In the genomic region with DNA sequence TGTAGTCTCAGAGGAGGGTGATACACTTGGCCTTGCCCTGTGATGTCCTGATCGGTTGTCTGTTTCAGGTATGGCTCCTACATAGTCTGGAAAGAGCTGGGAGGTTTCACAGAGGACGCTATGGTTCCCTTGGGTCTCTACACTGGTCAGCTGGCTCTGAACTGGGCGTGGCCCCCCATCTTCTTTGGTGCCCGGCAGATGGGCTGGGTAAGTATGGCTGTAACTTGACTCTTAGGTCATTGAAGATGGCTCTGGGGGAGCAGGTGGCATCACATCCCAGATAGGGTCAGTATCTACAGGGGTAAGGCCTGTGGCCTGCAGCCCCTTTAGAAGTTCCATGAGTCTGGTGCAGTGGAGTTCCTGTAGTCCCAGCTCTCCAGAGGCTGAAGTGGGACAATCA, we compare ENCODE assay signal across 23 mouse cellular contexts. TPM values are rescaled to one million over a fixed set of nuclear protein-coding genes. Genes with fewer than 3 reads are reported as not detected.
DNase-seq lines count a peak whose midpoint lies in the region; ATAC-seq lines count a peak whose summit lies in the region.
"Had no signal": no experiment of that assay in that cellular context is flagged by ENCODE, and none has a peak within 500 bp of the region (broad histone marks: within the 10 kb centered on the region; RNA-seq: fewer than 3 reads in every experiment).

No protein-coding gene starts in this region.

- no peak overlapping the region for H3K4me3 ChIP-seq in kidney, embryonic 14.5 days (ENCODE audit: low read length)
- H3K4me3 ChIP-seq in midbrain, embryonic 13.5 days (replicated peaks) = no peak overlapping the region
- no peak overlapping the region for H3K4me3 ChIP-seq in midbrain, embryonic 16.5 days (ENCODE audit: low read depth, low read length)
- no peak overlapping the region for H3K4me3 ChIP-seq in brown adipose tissue, adult 24 weeks (ENCODE audit: insufficient read depth, low read depth, low read length)
- H3K4me3 ChIP-seq: embryonic facial prominence, embryonic 12.5 days; embryonic facial prominence, embryonic 15.5 days; heart, embryonic 12.5 days; heart, embryonic 15.5 days; hindbrain, embryonic 10.5 days; hindbrain, embryonic 13.5 days had no signal

- DNase-seq in kidney, adult 8-10 months = no peak
- DNase-seq in heart, adult 11 months = no peak
- DNase-seq: cerebellum, adult 11 months; cerebellum, adult 2 months; cerebellum, adult 9-11 months; cerebellum, postnatal 25 days; forebrain, postnatal 0 days; gastrocnemius, postnatal 10 days; gastrocnemius, postnatal 36 days; heart, postnatal 10 days; heart, postnatal 36 days had no signal

- H3K9ac ChIP-seq in kidney, embryonic 14.5 days (ENCODE audit: low read depth, low read length) = no peak overlapping the region
- H3K9ac ChIP-seq in midbrain, embryonic 13.5 days (replicated peaks) = no peak overlapping the region
- H3K9ac ChIP-seq in midbrain, embryonic 16.5 days (ENCODE audit: low read depth, low read length) = no peak overlapping the region
- H3K9ac ChIP-seq: embryonic facial prominence, embryonic 12.5 days; embryonic facial prominence, embryonic 15.5 days; forebrain, postnatal 0 days; heart, embryonic 12.5 days; heart, embryonic 15.5 days; hindbrain, embryonic 13.5 days had no signal

- H3K4me1 ChIP-seq in kidney, embryonic 14.5 days (ENCODE audit: control insufficient read depth, insufficient read depth, low read length) = no peaks in the 10 kb centered on the region
- no peaks in the 10 kb centered on the region for H3K4me1 ChIP-seq in midbrain, embryonic 13.5 days (replicated peaks)
- no peaks in the 10 kb centered on the region for H3K4me1 ChIP-seq in midbrain, embryonic 16.5 days (ENCODE audit: control insufficient read depth, insufficient read depth, low read length)
- H3K4me1 ChIP-seq in brown adipose tissue, adult 24 weeks (ENCODE audit: control insufficient read depth, insufficient read depth, insufficient read length, low read length) = peaks cover 15% of the 10 kb centered on the region
- H3K4me1 ChIP-seq: embryonic facial prominence, embryonic 12.5 days; embryonic facial prominence, embryonic 15.5 days; hindbrain, embryonic 10.5 days; hindbrain, embryonic 13.5 days had no signal

- WGBS in kidney, embryonic 14.5 days = 71% methylated on average over 4 of the region's 4 CpGs
- WGBS in midbrain, embryonic 13.5 days = 89% methylated on average over 4 of the region's 4 CpGs
- WGBS in midbrain, embryonic 16.5 days = 94% methylated on average over 4 of the region's 4 CpGs

- no peak overlapping the region for H3K27ac ChIP-seq in kidney, embryonic 14.5 days (ENCODE audit: low read depth, low read length)
- no peak overlapping the region for H3K27ac ChIP-seq in midbrain, embryonic 13.5 days
- H3K27ac ChIP-seq in midbrain, embryonic 16.5 days (ENCODE audit: low read length) = no peak overlapping the region
- H3K27ac ChIP-seq in brown adipose tissue, adult 24 weeks (replicated peaks; ENCODE audit: low read depth, low read length) = peak overlapping the region; percentile 52
- H3K27ac ChIP-seq: embryonic facial prominence, embryonic 12.5 days; embryonic facial prominence, embryonic 15.5 days; heart, embryonic 15.5 days; hindbrain, embryonic 10.5 days; hindbrain, embryonic 13.5 days had no signal

- no peaks in the 10 kb centered on the region for H3K27me3 ChIP-seq in kidney, embryonic 14.5 days (ENCODE audit: control insufficient read depth, insufficient read depth, low read length)
- H3K27me3 ChIP-seq in midbrain, embryonic 13.5 days = no peaks in the 10 kb centered on the region
- H3K27me3 ChIP-seq in midbrain, embryonic 16.5 days (ENCODE audit: control insufficient read depth, insufficient read depth, low read depth, low read length) = no peaks in the 10 kb centered on the region
- H3K27me3 ChIP-seq: embryonic facial prominence, embryonic 12.5 days; embryonic facial prominence, embryonic 15.5 days; heart, embryonic 12.5 days; heart, embryonic 15.5 days; hindbrain, embryonic 13.5 days; Patski had no signal

- H3K4me2 ChIP-seq in kidney, embryonic 14.5 days (replicated peaks; ENCODE audit: low read depth, low read length) = no peak overlapping the region
- H3K4me2 ChIP-seq in midbrain, embryonic 13.5 days (replicated peaks) = no peak overlapping the region
- H3K4me2 ChIP-seq in midbrain, embryonic 16.5 days (ENCODE audit: low read length) = no peak overlapping the region
- H3K4me2 ChIP-seq: embryonic facial prominence, embryonic 12.5 days; embryonic facial prominence, embryonic 15.5 days; heart, embryonic 12.5 days; heart, embryonic 15.5 days; hindbrain, embryonic 13.5 days had no signal

- peaks cover 24% of the 10 kb centered on the region for H3K36me3 ChIP-seq in kidney, embryonic 14.5 days (ENCODE audit: control insufficient read depth, insufficient read depth, low read length)
- H3K36me3 ChIP-seq in midbrain, embryonic 13.5 days = peaks cover 29% of the 10 kb centered on the region
- peaks cover 19% of the 10 kb centered on the region for H3K36me3 ChIP-seq in midbrain, embryonic 16.5 days (ENCODE audit: control insufficient read depth, insufficient read depth, low read length)

- ATAC-seq in kidney, embryonic 14.5 days (ENCODE audit: low FRiP score, low TSS enrichment) = peak; percentile 21; the same call in 1 of the 2 replicates
- ATAC-seq in midbrain, embryonic 13.5 days = peak; percentile 22; the same call in 1 of the 2 replicates
- ATAC-seq in midbrain, embryonic 16.5 days = no peak
- ATAC-seq: forebrain, embryonic 14.5 days; forebrain, postnatal 0 days had no signal

- H3K9me3 ChIP-seq in kidney, embryonic 14.5 days (ENCODE audit: control insufficient read depth, low read length) = no peaks in the 10 kb centered on the region
- no peaks in the 10 kb centered on the region for H3K9me3 ChIP-seq in midbrain, embryonic 13.5 days
- H3K9me3 ChIP-seq in midbrain, embryonic 16.5 days (replicated peaks; ENCODE audit: control insufficient read depth, low read length, poor library complexity, severe bottlenecking) = no peaks in the 10 kb centered on the region
- H3K9me3 ChIP-seq: embryonic facial prominence, embryonic 12.5 days; embryonic facial prominence, embryonic 15.5 days; heart, embryonic 12.5 days; heart, embryonic 15.5 days; hindbrain, embryonic 10.5 days; hindbrain, embryonic 13.5 days had no signal

RNA-seq across cellular contexts. Expression of gene Mcat, which starts 8.5 kb away (rescaled TPM):
- 29.3 and 43.7 TPM in 2 replicates for polyA plus RNA-seq in kidney, embryonic 14.5 days (2014; fragmentation: Nextera tagmentation; extraction: Ambion mirVana)
- polyA plus RNA-seq in midbrain, embryonic 13.5 days (2015; fragmentation: Nextera tagmentation; extraction: Ambion mirVana) = 31.8 and 35.9 TPM in 2 replicates
- 25.9 and 30.3 TPM in 2 replicates for polyA plus RNA-seq in midbrain, embryonic 16.5 days (2015; fragmentation: Nextera tagmentation; extraction: Ambion mirVana)
- 29.1 and 29.6 TPM in 2 replicates for polyA plus RNA-seq in brown adipose tissue, adult 24 weeks (2012; ENCODE audit: insufficient read depth, insufficient read length, missing spikeins)

RNA-seq across cellular contexts. Expression of gene Tspo, which starts 8.7 kb away (rescaled TPM):
- polyA plus RNA-seq in kidney, embryonic 14.5 days (2014; fragmentation: Nextera tagmentation; extraction: Ambion mirVana) = 57.8 and 60.7 TPM in 2 replicates
- 9.6 and 9.9 TPM in 2 replicates for polyA plus RNA-seq in midbrain, embryonic 13.5 days (2015; fragmentation: Nextera tagmentation; extraction: Ambion mirVana)
- 5.8 and 6.1 TPM in 2 replicates for polyA plus RNA-seq in midbrain, embryonic 16.5 days (2015; fragmentation: Nextera tagmentation; extraction: Ambion mirVana)
- 723 and 770 TPM in 2 replicates for polyA plus RNA-seq in brown adipose tissue, adult 24 weeks (2012; ENCODE audit: insufficient read depth, insufficient read length, missing spikeins)

RNA-seq across cellular contexts. Expression of gene Ttll12, which starts 22.8 kb away (rescaled TPM):
- 34.6 and 42.3 TPM in 2 replicates for polyA plus RNA-seq in kidney, embryonic 14.5 days (2014; fragmentation: Nextera tagmentation; extraction: Ambion mirVana)
- 47.7 and 48.0 TPM in 2 replicates for polyA plus RNA-seq in midbrain, embryonic 13.5 days (2015; fragmentation: Nextera tagmentation; extraction: Ambion mirVana)
- 47.4 and 49.2 TPM in 2 replicates for polyA plus RNA-seq in midbrain, embryonic 16.5 days (2015; fragmentation: Nextera tagmentation; extraction: Ambion mirVana)
- polyA plus RNA-seq in brown adipose tissue, adult 24 weeks (2012; ENCODE audit: insufficient read depth, insufficient read length, missing spikeins) = 7.0 and 7.7 TPM in 2 replicates

RNA-seq across cellular contexts. Expression of gene Bik, which starts 45.5 kb away (rescaled TPM):
- polyA plus RNA-seq in kidney, embryonic 14.5 days (2014; fragmentation: Nextera tagmentation; extraction: Ambion mirVana) = 12.3 and 12.6 TPM in 2 replicates
- polyA plus RNA-seq in midbrain, embryonic 13.5 days (2015; fragmentation: Nextera tagmentation; extraction: Ambion mirVana) = 0.80 and 1.2 TPM in 2 replicates
- 0.26 and 0.55 TPM in 2 replicates for polyA plus RNA-seq in midbrain, embryonic 16.5 days (2015; fragmentation: Nextera tagmentation; extraction: Ambion mirVana)
- polyA plus RNA-seq in brown adipose tissue, adult 24 weeks (2012; ENCODE audit: insufficient read depth, insufficient read length, missing spikeins) = 4.1 TPM in 1 of 2 replicates, not detected in the other

Comparison
In these comparisons a context has a peak if more than half of its experiments do, and no peak if none do; other contexts are left out.
1. RNA of gene Tspo, which starts 8.7 kb away (polyA plus RNA-seq): 723 to 770 TPM in brown adipose tissue, adult 24 weeks; 57.8 to 60.7 TPM in kidney, embryonic 14.5 days, 9.6 to 9.9 TPM in midbrain, embryonic 13.5 days and 5.8 to 6.1 TPM in midbrain, embryonic 16.5 days; every median in the first group is over 10 times any median in the second.